Mouse (Mus musculus): ENCODE results near the gene Rtn2. TPM values are rescaled to one million over a fixed set of nuclear protein-coding genes. Genes with fewer than 3 reads are reported as not detected.

The Rtn2 gene
- total and polyA plus RNA-seq, 2 experiments from 2014 or later = 104 to 172 TPM

DNA sequence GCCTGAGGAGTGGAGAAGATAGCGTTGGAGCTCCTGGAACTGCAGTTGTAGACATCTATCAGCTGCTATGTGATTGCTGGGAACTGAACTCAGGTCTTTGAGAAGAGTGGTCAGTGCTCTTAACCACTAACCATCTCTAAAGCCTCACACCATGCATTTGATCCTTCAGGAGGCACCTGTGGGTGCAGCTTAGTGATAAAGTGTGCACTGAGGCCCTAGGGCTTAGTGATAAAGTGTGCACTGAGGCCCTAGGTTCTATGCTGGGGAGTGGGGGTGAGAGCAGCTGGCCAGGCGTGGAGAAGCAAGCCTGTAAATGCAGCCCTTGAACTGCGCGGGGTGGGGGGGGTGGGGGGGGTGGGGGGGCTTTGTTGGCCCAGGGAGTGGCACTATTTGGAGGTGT lies 42.4 kb upstream of the Rtn2 start:
- no peak overlapping the region for H3K27ac ChIP-seq (ENCODE audit: low read depth, low read length)
- H3K4me3 ChIP-seq (ENCODE audit: low read depth, low read length) = no peak overlapping the region
- no peak overlapping the region for H3K9ac ChIP-seq (replicated peaks; ENCODE audit: low read length, poor library complexity, severe bottlenecking)
- H3K4me2 ChIP-seq (ENCODE audit: low read depth, low read length, poor library complexity, severe bottlenecking) = no peak overlapping the region
- TF ChIP-seq CTCF (IDR thresholded peaks at IDR 0.05) = no peak
- H3K4me1 ChIP-seq (ENCODE audit: insufficient read depth, low read length) = no peaks in the 10 kb centered on the region
- peaks cover 1% of the 10 kb centered on the region for H3K36me3 ChIP-seq (ENCODE audit: insufficient read depth, low read length)
- no peaks in the 10 kb centered on the region for H3K9me3 ChIP-seq (ENCODE audit: low read length)
- H3K27me3 ChIP-seq (ENCODE audit: insufficient read depth, low read length) = no peaks in the 10 kb centered on the region
- WGBS = 59% methylated on average over 4 of the region's 4 CpGs
- ATAC-seq (ENCODE audit: low FRiP score) (no peak), DNase-seq (ENCODE audit: low spot score) (no peak)

DNA sequence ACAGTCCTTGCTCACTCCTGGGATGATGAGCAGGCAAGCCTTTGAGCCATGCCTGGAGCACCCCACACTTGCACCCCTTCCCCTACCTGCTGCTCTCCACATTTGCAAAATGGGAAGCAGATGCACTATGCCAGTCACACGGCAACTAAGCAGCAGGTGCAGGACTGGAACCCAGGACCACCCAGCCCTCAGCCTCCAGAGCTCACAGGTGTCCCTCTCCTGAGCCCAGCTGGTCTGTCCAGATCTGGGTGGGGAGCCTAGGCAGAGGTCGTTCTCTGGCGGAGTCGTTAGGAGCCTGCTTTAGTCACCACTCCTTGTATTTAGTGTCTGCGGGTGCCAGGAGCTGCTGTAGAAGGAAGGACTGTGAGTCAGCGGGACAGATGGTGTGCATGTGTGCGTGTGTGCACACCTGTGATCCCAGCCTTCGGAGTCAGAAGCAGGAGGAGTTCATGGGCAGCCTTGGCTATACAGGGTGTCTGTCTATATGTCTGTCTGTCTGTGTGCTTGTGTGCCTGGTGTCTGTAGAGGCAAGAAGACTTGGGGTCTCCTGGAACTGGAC lies 41.4 kb upstream of the Rtn2 start:
- Histone ChIP-seq H3K4me3 (ENCODE audit: low read depth, low read length) (no peak overlapping the region), H3K36me3 (ENCODE audit: insufficient read depth, low read length) (peaks cover 6% of the 10 kb centered on the region), H3K4me2 (ENCODE audit: low read depth, low read length, poor library complexity, severe bottlenecking) (no peak overlapping the region), H3K9ac (replicated peaks; ENCODE audit: low read length, poor library complexity, severe bottlenecking) (no peak overlapping the region), H3K27me3 (ENCODE audit: insufficient read depth, low read length) (no peaks in the 10 kb centered on the region), H3K4me1 (ENCODE audit: insufficient read depth, low read length) (no peaks in the 10 kb centered on the region), H3K9me3 (ENCODE audit: low read length) (no peaks in the 10 kb centered on the region), H3K27ac (ENCODE audit: low read depth, low read length) (no peak overlapping the region)
- ATAC-seq (ENCODE audit: low FRiP score) = no peak
- no peak for TF ChIP-seq CTCF (IDR thresholded peaks at IDR 0.05)
- DNase-seq (ENCODE audit: low spot score) = no peak
- WGBS = 95% methylated on average over 8 of the region's 8 CpGs

DNA sequence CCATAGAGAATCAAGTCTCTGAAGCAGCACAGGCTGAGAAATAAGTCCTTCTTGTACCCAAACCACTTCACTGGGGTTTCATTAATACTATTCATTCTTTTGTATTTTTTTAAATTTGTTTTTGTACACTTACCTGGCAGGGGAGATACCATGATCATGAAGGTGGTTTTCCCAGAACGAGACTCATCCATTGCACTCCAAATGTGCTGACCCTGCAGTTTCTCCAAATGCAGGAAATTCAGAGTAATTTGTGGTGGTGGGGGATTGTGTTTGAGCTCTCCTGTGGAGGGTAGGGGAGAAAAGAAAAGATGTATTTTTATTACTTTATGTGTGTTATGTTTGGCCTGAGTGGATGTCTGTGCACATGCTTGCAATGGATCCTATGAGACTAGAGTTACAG lies 40.4 kb upstream of the Rtn2 start:
- WGBS = 92% methylated on average over 1 of the region's 1 CpGs
- no peak overlapping the region for H3K4me3 ChIP-seq (ENCODE audit: low read depth, low read length)

DNA sequence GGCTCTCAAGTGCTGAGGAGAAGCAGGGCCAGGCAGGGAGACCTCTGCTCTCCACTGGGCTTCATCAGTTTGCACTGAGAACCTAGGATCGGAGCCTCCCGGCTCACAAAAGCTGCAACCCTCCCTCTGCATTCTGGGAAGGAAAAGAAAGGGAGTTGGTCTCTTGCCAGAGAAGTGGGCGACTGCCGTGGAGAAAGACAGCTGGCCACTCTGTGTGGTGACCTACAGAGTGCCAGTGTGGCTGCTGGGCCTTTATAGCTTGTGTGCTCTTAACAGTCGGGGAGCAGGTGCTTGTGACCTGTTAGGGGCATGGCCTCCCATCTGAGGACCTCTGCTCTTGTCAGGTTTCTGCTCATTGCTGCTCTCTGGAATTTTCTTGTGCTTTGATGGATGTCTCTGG lies 38.6 kb upstream of the Rtn2 start:
- ATAC-seq (ENCODE audit: low FRiP score) (no peak), DNase-seq (ENCODE audit: low spot score) (peak; percentile 46)
- TF ChIP-seq CTCF (IDR thresholded peaks at IDR 0.05) = no peak
- Histone ChIP-seq H3K27me3 (ENCODE audit: insufficient read depth, low read length) (no peaks in the 10 kb centered on the region), H3K36me3 (ENCODE audit: insufficient read depth, low read length) (peaks cover 12% of the 10 kb centered on the region), H3K4me2 (ENCODE audit: low read depth, low read length, poor library complexity, severe bottlenecking) (no peak overlapping the region), H3K9ac (replicated peaks; ENCODE audit: low read length, poor library complexity, severe bottlenecking) (no peak overlapping the region), H3K9me3 (ENCODE audit: low read length) (no peaks in the 10 kb centered on the region), H3K27ac (ENCODE audit: low read depth, low read length) (no peak overlapping the region), H3K4me3 (ENCODE audit: low read depth, low read length) (no peak overlapping the region), H3K4me1 (ENCODE audit: insufficient read depth, low read length) (no peaks in the 10 kb centered on the region)
- WGBS = 50% methylated on average over 5 of the region's 5 CpGs

More for the DNA sequence above, 40.4 kb upstream of the Rtn2 start:
- H3K9me3 ChIP-seq (ENCODE audit: low read length) = no peaks in the 10 kb centered on the region
- H3K4me2 ChIP-seq (ENCODE audit: low read depth, low read length, poor library complexity, severe bottlenecking) = no peak overlapping the region
- H3K9ac ChIP-seq (replicated peaks; ENCODE audit: low read length, poor library complexity, severe bottlenecking) = no peak overlapping the region
- peaks cover 10% of the 10 kb centered on the region; the same call in 1 of the 2 replicates for H3K36me3 ChIP-seq (ENCODE audit: insufficient read depth, low read length)
- no peaks in the 10 kb centered on the region for H3K27me3 ChIP-seq (ENCODE audit: insufficient read depth, low read length)
- no peak for DNase-seq (ENCODE audit: low spot score)
- H3K27ac ChIP-seq (ENCODE audit: low read depth, low read length) = no peak overlapping the region
- ATAC-seq (ENCODE audit: low FRiP score) = no peak
- no peaks in the 10 kb centered on the region for H3K4me1 ChIP-seq (ENCODE audit: insufficient read depth, low read length)
- TF ChIP-seq CTCF (IDR thresholded peaks at IDR 0.05) = no peak

GRCm38 (mm10) chr7:19245083-19245482 lies 37.3 kb upstream of the Rtn2 start:
- no peak overlapping the region for H3K9ac ChIP-seq (replicated peaks; ENCODE audit: low read length, poor library complexity, severe bottlenecking)
- 95% methylated on average over 3 of the region's 3 CpGs for WGBS
- no peaks in the 10 kb centered on the region for H3K9me3 ChIP-seq (ENCODE audit: low read length)
- H3K4me1 ChIP-seq (ENCODE audit: insufficient read depth, low read length) = no peaks in the 10 kb centered on the region
- DNase-seq (ENCODE audit: low spot score) (no peak), ATAC-seq (ENCODE audit: low FRiP score) (no peak)
- H3K4me3 ChIP-seq (ENCODE audit: low read depth, low read length) = no peak overlapping the region
- H3K4me2 ChIP-seq (ENCODE audit: low read depth, low read length, poor library complexity, severe bottlenecking) = no peak overlapping the region
- H3K36me3 ChIP-seq (ENCODE audit: insufficient read depth, low read length) = peaks cover 12% of the 10 kb centered on the region
- no peak for TF ChIP-seq CTCF (IDR thresholded peaks at IDR 0.05)
- no peaks in the 10 kb centered on the region for H3K27me3 ChIP-seq (ENCODE audit: insufficient read depth, low read length)
- no peak overlapping the region for H3K27ac ChIP-seq (ENCODE audit: low read depth, low read length)

DNA sequence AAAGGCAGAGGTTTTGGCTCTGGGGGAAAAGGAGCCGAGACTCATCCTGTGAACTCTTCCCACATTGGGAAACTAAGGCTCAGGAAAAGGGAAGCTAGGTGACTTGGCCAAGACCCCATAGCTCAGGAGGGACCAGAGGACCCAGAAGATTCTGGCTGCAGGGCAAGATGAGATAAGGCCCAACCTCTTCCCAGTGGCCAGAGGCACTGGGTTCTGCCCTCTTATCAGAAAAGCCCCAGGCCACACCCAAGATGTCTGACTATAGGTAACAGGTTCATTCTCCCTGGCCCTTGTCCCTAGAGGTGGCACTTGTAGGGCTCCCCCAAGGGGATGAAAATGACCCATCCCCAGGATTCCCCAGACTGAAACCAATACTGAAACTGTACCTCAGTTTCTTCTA lies 35.6 kb upstream of the Rtn2 start:
- Histone ChIP-seq H3K27ac (ENCODE audit: low read depth, low read length) (no peak overlapping the region), H3K4me2 (ENCODE audit: low read depth, low read length, poor library complexity, severe bottlenecking) (no peak overlapping the region), H3K27me3 (ENCODE audit: insufficient read depth, low read length) (no peaks in the 10 kb centered on the region), H3K9ac (replicated peaks; ENCODE audit: low read length, poor library complexity, severe bottlenecking) (no peak overlapping the region), H3K36me3 (ENCODE audit: insufficient read depth, low read length) (peaks cover 12% of the 10 kb centered on the region), H3K4me1 (ENCODE audit: insufficient read depth, low read length) (no peaks in the 10 kb centered on the region), H3K4me3 (ENCODE audit: low read depth, low read length) (no peak overlapping the region), H3K9me3 (ENCODE audit: low read length) (no peaks in the 10 kb centered on the region)
- no peak for DNase-seq (ENCODE audit: low spot score)
- 96% methylated on average over 1 of the region's 1 CpGs for WGBS
- ATAC-seq (ENCODE audit: low FRiP score) = no peak
- no peak for TF ChIP-seq CTCF (IDR thresholded peaks at IDR 0.05)
